Mouse (Mus musculus): ENCODE results near the gene Fibcd1.

- no peak for TF ChIP-seq POLR2A (IDR thresholded peaks at IDR 0.05; ENCODE audit: extremely low read depth, insufficient read depth, low read length)
- TF ChIP-seq CTCF (IDR thresholded peaks at IDR 0.05; ENCODE audit: low read depth, low read length), result no peak
Measured at GRCm38 (mm10) chr2:31846692-31847660, 1.2 kb upstream of the Fibcd1 start.
